Mouse (Mus musculus) embryonic facial prominence, embryonic 11.5 days (tissue): ENCODE measurements around the gene Gstt3. TPM values are rescaled to one million over a fixed set of nuclear protein-coding genes. Genes with fewer than 3 reads are reported as not detected.

Experiments used
- polyA plus RNA-seq: library from polyadenylated mRNA; unstranded; fragments of >200 nt; fragmentation: Nextera tagmentation; extraction: Ambion mirVana; gene quantifications from 2 replicates; pipeline ENCODE4 v1.2.1, GENCODE M21; 2014

The Gstt3 gene
- polyA plus RNA-seq, 1 experiment from 2014 or later: 5.9 TPM

Other genes starting within 250 kb of the Gstt3 start
- 2.0 and 2.5 TPM in 2 replicates for gene Lrrc75b, start 221.1 kb downstream of the Gstt3 start, polyA plus RNA-seq
- 0.55 and 3.0 TPM in 2 replicates for gene Ggt1, start 219.8 kb downstream of the Gstt3 start, polyA plus RNA-seq
- 0.22 and 0.46 TPM in 2 replicates for gene Ggt5, start 192.1 kb downstream of the Gstt3 start, polyA plus RNA-seq
- gene Susd2, start 137.4 kb downstream of the Gstt3 start, polyA plus RNA-seq: 1.6 and 1.9 TPM in 2 replicates
- gene Cabin1, start 17.1 kb downstream of the Gstt3 start, polyA plus RNA-seq: 21.7 and 22.3 TPM in 2 replicates
- gene Ddt, start 8.0 kb downstream of the Gstt3 start, polyA plus RNA-seq: 92.0 and 103 TPM in 2 replicates
- not detected in 2 replicates for gene Gm20441, start 460 bp downstream of the Gstt3 start, polyA plus RNA-seq
- gene Gstt1, start 17.2 kb upstream of the Gstt3 start, polyA plus RNA-seq: 6.9 and 7.6 TPM in 2 replicates
- not detected in 2 replicates for gene Gstt4, start 41.1 kb upstream of the Gstt3 start, polyA plus RNA-seq
- 8.8 and 12.7 TPM in 2 replicates for gene Gstt2, start 56.0 kb upstream of the Gstt3 start, polyA plus RNA-seq
- 1,991 and 2,343 TPM in 2 replicates for gene Mif, start 78.8 kb upstream of the Gstt3 start, polyA plus RNA-seq
- 2.3 and 3.7 TPM in 2 replicates for gene Derl3, start 112.0 kb upstream of the Gstt3 start, polyA plus RNA-seq
- 236 and 250 TPM in 2 replicates for gene Smarcb1, start 140.2 kb upstream of the Gstt3 start, polyA plus RNA-seq
- 8.7 and 8.8 TPM in 2 replicates for gene Chchd10, start 151.7 kb upstream of the Gstt3 start, polyA plus RNA-seq
- 56.1 and 71.9 TPM in 2 replicates for gene Mmp11, start 155.1 kb upstream of the Gstt3 start, polyA plus RNA-seq
- 0.29 and 0.62 TPM in 2 replicates for gene Gm867, start 159.3 kb upstream of the Gstt3 start, polyA plus RNA-seq
- gene Vpreb3, start 161.6 kb upstream of the Gstt3 start, polyA plus RNA-seq: 1.1 TPM in 1 of 2 replicates, not detected in the other
- not detected in 2 replicates for gene Gm5134, start 173.1 kb upstream of the Gstt3 start, polyA plus RNA-seq